Mouse (Mus musculus) erythroblast, embryonic 14.5 days (primary cell): ENCODE results near the gene Smarcad1. TPM values are rescaled to one million over a fixed set of nuclear protein-coding genes. Genes with fewer than 3 reads are reported as not detected.

Source experiments
- H3K27me3 ChIP-seq: 2 replicates; pipeline ENCODE4 v1.6.1; 2012; ENCODE audit warnings: inconsistent platforms; ENCODE audit not compliant: control insufficient read depth
- H3K36me3 ChIP-seq: 2 replicates; pipeline ENCODE4 v1.6.1; 2012; ENCODE audit warnings: mild to moderate bottlenecking, inconsistent platforms; ENCODE audit not compliant: control insufficient read depth
- H3K4me1 ChIP-seq: 2 replicates; pipeline ENCODE4 v1.6.1; 2012; ENCODE audit warnings: inconsistent platforms; ENCODE audit not compliant: control insufficient read depth
- H3K4me3 ChIP-seq: replicated peaks from 2 replicates; pipeline ENCODE3; 2012; ENCODE audit warnings: moderate library complexity, mild to moderate bottlenecking, inconsistent platforms
- H3K9me3 ChIP-seq: 2 replicates; pipeline ENCODE4 v1.6.1; 2012; ENCODE audit warnings: low read length, inconsistent platforms, mixed read lengths; ENCODE audit not compliant: control insufficient read depth
- GATA1 ChIP-seq: IDR thresholded peaks from 2 replicates; pipeline ENCODE4 v1.6.1; 2012; ENCODE audit warnings: low read length, inconsistent platforms, mixed read lengths
- TAL1 ChIP-seq: IDR thresholded peaks from 3 replicates; pipeline ENCODE4 v1.6.1; 2012; ENCODE audit warnings: low read length, inconsistent platforms, mixed read lengths
- polyA plus RNA-seq: library from polyadenylated mRNA; stranded (reverse); fragments of >175 nt; gene quantifications from 2 replicates; pipeline ENCODE4 v1.2.3, GENCODE M21; 2012

Gene Smarcad1
- polyA plus RNA-seq, 1 experiment: 0.34 TPM

GRCm38 (mm10) chr6:65140750-65141243 is 98.4 kb downstream of the Smarcad1 start:
- H3K4me3 ChIP-seq: no peak overlapping the region
- no peaks in the 10 kb centered on the region for H3K36me3 ChIP-seq
- H3K9me3 ChIP-seq: no peaks in the 10 kb centered on the region
- H3K27me3 ChIP-seq: no peaks in the 10 kb centered on the region
- no peaks in the 10 kb centered on the region for H3K4me1 ChIP-seq
- TF ChIP-seq GATA1 (no peak), TAL1 (no peak)

DNA sequence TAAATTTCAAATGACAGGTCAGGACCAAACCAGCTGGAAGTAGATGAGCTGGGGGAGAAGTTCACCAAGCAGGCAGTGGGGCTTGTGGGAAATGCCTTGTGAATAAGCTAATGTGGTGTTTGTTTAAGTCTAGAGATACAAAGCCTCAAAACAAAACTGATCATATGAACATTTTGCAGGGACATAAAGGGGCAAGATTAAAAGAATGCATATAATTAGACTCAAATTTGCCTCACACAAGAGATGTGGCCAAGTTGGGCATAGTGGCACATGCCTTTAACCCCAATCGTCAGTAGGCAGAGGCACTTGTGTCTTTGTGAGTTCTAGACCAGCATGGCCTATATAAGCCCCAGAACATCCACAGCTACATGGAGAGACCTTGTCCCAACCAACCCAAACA is 99.9 kb downstream of the Smarcad1 start:
- no peak for TF ChIP-seq TAL1
- no peak for TF ChIP-seq GATA1
- Histone ChIP-seq H3K9me3 (no peaks in the 10 kb centered on the region), H3K4me3 (no peak overlapping the region), H3K27me3 (no peaks in the 10 kb centered on the region), H3K4me1 (no peaks in the 10 kb centered on the region), H3K36me3 (no peaks in the 10 kb centered on the region)

GRCm38 (mm10) chr6:65144621-65145205 is 102.3 kb downstream of the Smarcad1 start, which contains the start of gene Hpgds:
Hpgds (minus strand) TSS chr6:65144908.
- H3K4me1 ChIP-seq: no peaks in the 10 kb centered on the region
- H3K27me3 ChIP-seq: no peaks in the 10 kb centered on the region
- no peak for TF ChIP-seq GATA1
- no peak for TF ChIP-seq TAL1
- H3K36me3 ChIP-seq: no peaks in the 10 kb centered on the region
- H3K9me3 ChIP-seq: no peaks in the 10 kb centered on the region
- H3K4me3 ChIP-seq: no peak within 1 kb of the TSS

- 0 out of 2 replicates have a peak, but pooled peaks cover 2% of the 10 kb centered on the region for H3K27me3 ChIP-seq
- no peaks in the 10 kb centered on the region for H3K36me3 ChIP-seq
- H3K4me3 ChIP-seq: no peak overlapping the region
- TF ChIP-seq GATA1 (no peak), TAL1 (no peak)
- H3K9me3 ChIP-seq: no peaks in the 10 kb centered on the region
- H3K4me1 ChIP-seq: no peaks in the 10 kb centered on the region
Observed at GRCm38 (mm10) chr6:65146363-65146762, 104.0 kb downstream of the Smarcad1 start.

DNA sequence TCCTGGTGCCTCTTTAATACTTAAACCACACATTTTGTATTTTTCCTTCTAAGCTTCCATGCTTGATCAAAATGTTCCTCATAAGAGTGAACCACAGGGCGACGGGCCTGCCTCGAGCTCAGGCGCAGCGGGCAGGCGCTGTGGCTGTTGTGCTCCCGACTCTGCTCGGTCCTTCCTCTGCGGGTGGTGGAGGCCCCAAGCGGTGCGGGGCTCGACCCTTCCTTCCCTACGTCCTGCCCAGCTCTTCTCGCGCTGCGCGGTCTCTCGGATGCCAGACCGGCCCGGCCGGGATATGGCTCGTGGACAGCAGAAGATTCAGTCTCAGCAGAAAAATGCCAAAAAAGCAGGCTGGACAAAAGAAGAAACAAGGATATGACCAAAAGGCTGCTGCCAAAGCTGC is 108.3 kb downstream of the Smarcad1 start:
- TF ChIP-seq GATA1: no peak
- TF ChIP-seq TAL1: no peak
- no peaks in the 10 kb centered on the region for H3K9me3 ChIP-seq
- no peaks in the 10 kb centered on the region for H3K4me1 ChIP-seq
- H3K36me3 ChIP-seq: no peaks in the 10 kb centered on the region
- no peak overlapping the region for H3K4me3 ChIP-seq
- 0 out of 2 replicates have a peak, but pooled peaks cover 2% of the 10 kb centered on the region for H3K27me3 ChIP-seq

GRCm38 (mm10) chr6:65153570-65153969 is 111.2 kb downstream of the Smarcad1 start:
- H3K9me3 ChIP-seq: no peaks in the 10 kb centered on the region
- H3K36me3 ChIP-seq: no peaks in the 10 kb centered on the region
- 0 out of 2 replicates have a peak, but pooled peaks cover 2% of the 10 kb centered on the region for H3K27me3 ChIP-seq
- H3K4me3 ChIP-seq: no peak overlapping the region
- no peaks in the 10 kb centered on the region for H3K4me1 ChIP-seq
- TF ChIP-seq TAL1: no peak
- TF ChIP-seq GATA1: no peak

DNA sequence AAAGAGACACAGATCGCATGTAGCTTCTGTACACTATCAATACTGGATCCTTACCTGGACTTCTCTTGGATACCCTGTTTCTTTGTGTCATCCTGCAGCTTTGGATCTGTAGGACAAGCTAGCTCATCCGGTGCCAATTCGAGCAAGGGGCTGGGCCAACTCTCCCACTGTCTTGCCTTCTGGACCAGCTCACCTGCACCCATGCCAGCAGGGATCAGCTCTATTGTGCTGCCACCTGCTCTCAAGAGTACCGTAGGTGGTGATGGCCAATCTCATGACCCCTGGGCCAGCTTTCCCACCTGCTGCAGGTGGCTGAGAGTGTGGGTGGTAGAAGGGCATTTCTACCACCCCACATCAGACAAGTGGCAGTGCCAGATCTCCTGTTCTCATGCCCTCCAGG is 114.7 kb downstream of the Smarcad1 start:
- Histone ChIP-seq H3K36me3 (no peaks in the 10 kb centered on the region), H3K27me3 (no peaks in the 10 kb centered on the region), H3K4me3 (no peak overlapping the region), H3K4me1 (no peaks in the 10 kb centered on the region), H3K9me3 (no peaks in the 10 kb centered on the region)
- no peak for TF ChIP-seq GATA1
- no peak for TF ChIP-seq TAL1

DNA sequence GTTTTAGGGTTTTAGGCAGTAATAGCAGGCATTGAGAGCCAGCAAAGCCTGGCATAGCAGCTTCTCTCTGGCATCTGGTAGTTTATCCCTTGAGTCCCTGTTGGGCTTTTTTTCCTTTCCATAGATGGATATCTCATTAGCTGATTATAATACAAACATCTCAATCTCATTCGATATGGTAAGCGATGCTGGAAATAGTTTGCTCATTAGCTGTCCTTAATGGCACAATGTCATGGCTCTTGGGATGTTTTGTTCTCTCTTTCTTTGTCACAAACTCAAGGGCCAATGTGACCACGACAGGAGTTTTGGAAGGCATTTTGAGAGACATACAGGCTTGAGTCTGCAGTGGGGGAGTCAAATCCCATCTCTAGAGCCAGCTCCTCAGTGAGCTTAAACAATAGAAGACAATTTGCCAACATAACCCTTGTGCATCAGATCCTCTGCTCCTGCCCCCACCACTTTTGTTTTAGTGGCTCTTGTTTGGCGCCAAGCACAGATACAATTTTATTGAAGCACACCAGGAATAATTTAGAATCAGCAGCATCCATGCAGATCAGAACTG is 117.1 kb downstream of the Smarcad1 start:
- no peaks in the 10 kb centered on the region for H3K27me3 ChIP-seq
- H3K36me3 ChIP-seq: no peaks in the 10 kb centered on the region
- TF ChIP-seq GATA1 (no peak), TAL1 (no peak)
- no peak overlapping the region for H3K4me3 ChIP-seq
- no peaks in the 10 kb centered on the region for H3K4me1 ChIP-seq
- no peaks in the 10 kb centered on the region for H3K9me3 ChIP-seq

GRCm38 (mm10) chr6:65164137-65164536 is 121.8 kb downstream of the Smarcad1 start:
- H3K36me3 ChIP-seq: no peaks in the 10 kb centered on the region
- TF ChIP-seq TAL1: no peak
- TF ChIP-seq GATA1: no peak
- no peaks in the 10 kb centered on the region for H3K4me1 ChIP-seq
- H3K9me3 ChIP-seq: no peaks in the 10 kb centered on the region
- H3K4me3 ChIP-seq: no peak overlapping the region
- no peaks in the 10 kb centered on the region for H3K27me3 ChIP-seq
